Mouse (Mus musculus) ovary, adult 10 weeks (tissue): ENCODE data around the gene Armc3. TPM values are rescaled to one million over a fixed set of nuclear protein-coding genes. Genes with fewer than 3 reads are reported as not detected.

Experiments used
- polyA plus RNA-seq: library from polyadenylated mRNA; stranded (reverse); fragments of 350-450 nt; fragmentation: Illumina TruSeq; extraction: RNeasy Lipid Tissue Mini Kit (QIAGEN cat#74804); gene quantifications from one replicate; pipeline ENCODE4 v1.2.3, GENCODE M21; 2014

Gene Armc3
- polyA plus RNA-seq, result 2.6 TPM

GRCm38 (mm10) chr2:19198452-19199365, at the start of gene Armc3:
TSS of gene Armc3 (plus strand) at chr2:19199302.

Other genes with a start within 250 kb of the Armc3 start
- 69.4 TPM for gene Pip4k2a, start 201.2 kb upstream of the Armc3 start, polyA plus RNA-seq
- gene 4930426L09Rik, start 201.0 kb upstream of the Armc3 start, polyA plus RNA-seq, result 4.7 TPM
- 26.8 TPM for gene Msrb2, start 172.1 kb downstream of the Armc3 start, polyA plus RNA-seq
- not detected for gene Ptf1a, start 246.4 kb downstream of the Armc3 start, polyA plus RNA-seq